Mouse (Mus musculus) intestine, embryonic 14.5 days (tissue): ENCODE data around the gene Fam167b. TPM values are rescaled to one million over a fixed set of nuclear protein-coding genes. Genes with fewer than 3 reads are reported as not detected.

Experiments
- ATAC-seq: fragments of 200-750 bp; cut with Nextera tagmentation; replicated peaks from 2 replicates; pipeline ENCODE4 v1.8.0; 2017; ENCODE audit warnings: low read depth, moderate number of reproducible peaks, moderate TSS enrichment, moderate library complexity; ENCODE audit not compliant: low FRiP score, low TSS enrichment
- DNase-seq: peaks from one replicate; pipeline ENCODE4 v3.0.0-alpha.2; 2018; ENCODE audit warnings: low spot score
- H3K27ac ChIP-seq: fragments of 300-500 bp; sonication (generic); 2 replicates; pipeline ENCODE4 v1.5.1; 2014; ENCODE audit warnings: low read depth, mild to moderate bottlenecking, control low read depth
- H3K27me3 ChIP-seq: fragments of 300-500 bp; sonication (generic); replicated peaks from 2 replicates; pipeline ENCODE4 v1.6.1; 2014; ENCODE audit warnings: low read length, control low read depth; ENCODE audit not compliant: control insufficient read depth, insufficient read depth
- H3K36me3 ChIP-seq: fragments of 300-500 bp; sonication (generic); 2 replicates; pipeline ENCODE4 v1.6.1; 2014; ENCODE audit warnings: low read length, control low read depth; ENCODE audit not compliant: control insufficient read depth, insufficient read depth
- H3K4me1 ChIP-seq: fragments of 300-500 bp; sonication (generic); replicated peaks from 2 replicates; pipeline ENCODE4 v1.6.1; 2014; ENCODE audit warnings: low read length, control low read depth, mixed read lengths; ENCODE audit not compliant: control insufficient read depth, insufficient read depth
- H3K4me2 ChIP-seq: fragments of 300-500 bp; sonication (generic); 2 replicates; pipeline ENCODE4 v1.6.1; 2014; ENCODE audit warnings: low read length
- H3K4me3 ChIP-seq: fragments of 300-500 bp; sonication (generic); 2 replicates; pipeline ENCODE4 v1.5.1; 2014; ENCODE audit warnings: low read depth, low read length, control low read depth, mixed read lengths
- H3K9ac ChIP-seq: fragments of 300-500 bp; sonication (generic); 2 replicates; pipeline ENCODE4 v1.6.1; 2014; ENCODE audit warnings: mild to moderate bottlenecking, low read length
- H3K9me3 ChIP-seq: fragments of 300-500 bp; sonication (generic); 2 replicates; pipeline ENCODE4 v1.6.1; 2016; ENCODE audit warnings: low read length, control low read depth; ENCODE audit not compliant: control insufficient read depth
- WGBS: fragments of 180-500 bp; shearing (Covaris S2); extraction: QIAGEN DNeasy Blood & Tissue Kit; methylation state at CpG from one replicate; pipeline ENCODE4 v1.1.7; 2014; 5-methylcytosine and 5-hydroxymethylcytosine counted together
- polyA plus RNA-seq: library from polyadenylated mRNA; unstranded; fragments of >200 nt; fragmentation: Nextera tagmentation; extraction: Ambion mirVana; gene quantifications from 2 replicates; pipeline ENCODE4 v1.2.1, GENCODE M21; 2014

Gene Fam167b
- polyA plus RNA-seq, 1 experiment from 2014 or later, result 1.8 TPM

- 95% methylated on average over 4 of the region's 4 CpGs for WGBS
- Histone ChIP-seq H3K36me3 (no peaks in the 10 kb centered on the region), H3K4me2 (no peak overlapping the region), H3K9ac (no peak overlapping the region), H3K4me1 (no peaks in the 10 kb centered on the region), H3K9me3 (no peaks in the 10 kb centered on the region), H3K4me3 (no peak overlapping the region), H3K27me3 (no peaks in the 10 kb centered on the region), H3K27ac (no peak overlapping the region)
- no peak for ATAC-seq
- no peak for DNase-seq
Observed at GRCm38 (mm10) chr4:129573093-129573370, 5.3 kb downstream of the Fam167b start.

- Histone ChIP-seq H3K9me3 (no peaks in the 10 kb centered on the region), H3K27ac (no peak overlapping the region)
- no peak for DNase-seq
Observed at GRCm38 (mm10) chr4:129572236-129573092, 5.9 kb downstream of the Fam167b start.

DNA sequence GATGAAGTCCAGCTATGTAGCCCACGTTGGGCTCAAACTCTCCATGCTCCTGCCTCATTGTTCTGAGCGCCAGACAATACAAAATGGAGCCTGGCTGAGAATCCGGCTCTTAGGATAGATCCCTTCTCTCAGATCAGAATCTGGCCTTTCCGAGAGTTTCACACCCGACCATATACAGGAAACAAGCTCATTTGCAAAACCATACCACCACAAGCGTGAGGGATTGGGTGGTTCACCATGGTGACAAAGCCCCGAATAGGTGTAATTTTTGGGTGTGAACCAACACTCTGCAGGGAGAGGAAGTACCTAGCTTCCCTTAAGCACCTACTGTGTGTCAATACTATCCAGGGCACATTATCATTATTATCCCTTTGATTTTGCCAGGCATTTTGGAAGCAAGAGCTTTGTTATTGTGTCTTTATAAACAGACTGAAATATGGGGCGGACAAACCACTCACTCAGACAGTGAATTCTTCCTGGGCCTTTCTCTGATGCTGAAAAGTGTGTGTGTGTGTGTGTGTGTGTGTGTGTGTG, 6.7 kb downstream of the Fam167b start:
- 70% methylated on average over 8 of the region's 8 CpGs for WGBS
- H3K27ac ChIP-seq, result no peak overlapping the region
- H3K4me1 ChIP-seq, result no peaks in the 10 kb centered on the region

More at GRCm38 (mm10) chr4:129572236-129573092, 5.9 kb downstream of the Fam167b start:
- Histone ChIP-seq H3K36me3 (no peaks in the 10 kb centered on the region), H3K4me3 (no peak overlapping the region), H3K27me3 (no peaks in the 10 kb centered on the region), H3K9ac (no peak overlapping the region), H3K4me2 (no peak overlapping the region), H3K4me1 (no peaks in the 10 kb centered on the region)
- 80% methylated on average over 13 of the region's 13 CpGs for WGBS
- no peak for ATAC-seq

GRCm38 (mm10) chr4:129570028-129570427, 8.3 kb downstream of the Fam167b start:
- DNase-seq (no peak), ATAC-seq (no peak)
- Histone ChIP-seq H3K27ac (no peak overlapping the region), H3K4me2 (no peak overlapping the region), H3K4me1 (no peaks in the 10 kb centered on the region), H3K36me3 (no peaks in the 10 kb centered on the region), H3K27me3 (no peaks in the 10 kb centered on the region), H3K4me3 (no peak overlapping the region), H3K9me3 (no peaks in the 10 kb centered on the region), H3K9ac (no peak overlapping the region)
- 83% methylated on average over 6 of the region's 6 CpGs for WGBS

More for the DNA sequence above, 6.7 kb downstream of the Fam167b start:
- DNase-seq, result no peak
- H3K36me3 ChIP-seq, result no peaks in the 10 kb centered on the region
- no peaks in the 10 kb centered on the region for H3K9me3 ChIP-seq
- no peak overlapping the region for H3K4me2 ChIP-seq
- ATAC-seq, result no peak
- no peak overlapping the region for H3K9ac ChIP-seq
- no peaks in the 10 kb centered on the region for H3K27me3 ChIP-seq
- H3K4me3 ChIP-seq, result no peak overlapping the region

- Histone ChIP-seq H3K4me3 (no peak overlapping the region), H3K4me1 (0 out of 2 replicates have a peak, but pooled peaks cover 3% of the 10 kb centered on the region), H3K27ac (no peak overlapping the region), H3K9me3 (no peaks in the 10 kb centered on the region), H3K36me3 (no peaks in the 10 kb centered on the region), H3K27me3 (no peaks in the 10 kb centered on the region), H3K9ac (no peak overlapping the region), H3K4me2 (no peak overlapping the region)
- DNase-seq, result no peak
- ATAC-seq, result no peak
- 93% methylated on average over 7 of the region's 7 CpGs for WGBS
Observed at GRCm38 (mm10) chr4:129568366-129568765, 10.0 kb downstream of the Fam167b start.

DNA sequence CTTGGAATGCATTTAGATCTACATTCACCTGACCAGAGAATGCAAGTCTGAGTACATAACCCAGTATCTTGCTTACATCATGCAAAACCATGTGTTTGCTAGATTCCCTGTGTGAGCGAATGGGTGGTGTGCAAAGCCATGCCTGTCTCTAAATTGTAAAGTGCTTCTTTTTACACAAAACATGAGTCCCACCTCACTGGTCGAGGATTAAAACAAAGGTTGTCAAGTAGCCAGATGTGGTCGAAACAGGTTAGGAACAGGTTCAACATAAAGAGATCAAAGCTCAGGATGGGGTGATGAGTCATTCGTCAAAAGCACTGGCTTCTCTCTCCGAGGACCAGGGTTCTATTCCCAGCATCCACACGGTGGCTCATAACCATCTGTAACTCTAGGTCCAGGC, 13.2 kb downstream of the Fam167b start:
- DNase-seq (no peak), ATAC-seq (no peak)
- Histone ChIP-seq H3K27ac (no peak overlapping the region), H3K9me3 (no peaks in the 10 kb centered on the region), H3K27me3 (no peaks in the 10 kb centered on the region), H3K4me2 (no peak overlapping the region), H3K4me1 (0 out of 2 replicates have a peak, but pooled peaks cover 3% of the 10 kb centered on the region), H3K9ac (no peak overlapping the region), H3K4me3 (no peak overlapping the region), H3K36me3 (no peaks in the 10 kb centered on the region)
- 85% methylated on average over 6 of the region's 6 CpGs for WGBS

GRCm38 (mm10) chr4:129563718-129564117, 14.6 kb downstream of the Fam167b start:
- no peak for DNase-seq
- no peak overlapping the region for H3K4me3 ChIP-seq
- H3K4me1 ChIP-seq, result 0 out of 2 replicates have a peak, but pooled peaks cover 3% of the 10 kb centered on the region
- no peak overlapping the region for H3K4me2 ChIP-seq
- WGBS, result 8% methylated on average over 8 of the region's 8 CpGs
- no peaks in the 10 kb centered on the region for H3K9me3 ChIP-seq
- no peaks in the 10 kb centered on the region for H3K36me3 ChIP-seq
- no peak overlapping the region for H3K9ac ChIP-seq
- H3K27me3 ChIP-seq, result no peaks in the 10 kb centered on the region
- H3K27ac ChIP-seq, result peak overlapping the region; percentile 24; the same call in 1 of the 2 replicates
- ATAC-seq, result peak; percentile 53; the same call in 1 of the 2 replicates

- no peak overlapping the region for H3K4me2 ChIP-seq
- no peaks in the 10 kb centered on the region for H3K9me3 ChIP-seq
- ATAC-seq (no peak), DNase-seq (no peak)
- peaks cover 11% of the 10 kb centered on the region for H3K4me1 ChIP-seq
- 77% methylated on average over 5 of the region's 5 CpGs for WGBS
- H3K36me3 ChIP-seq, result no peaks in the 10 kb centered on the region
- H3K4me3 ChIP-seq, result no peak overlapping the region
- no peak overlapping the region for H3K9ac ChIP-seq
- H3K27me3 ChIP-seq, result no peaks in the 10 kb centered on the region
- H3K27ac ChIP-seq, result no peak overlapping the region
Observed at GRCm38 (mm10) chr4:129561184-129561583, 17.2 kb downstream of the Fam167b start.
